Mouse (Mus musculus): ENCODE data around the gene Nrsn2. TPM values are rescaled to one million over a fixed set of nuclear protein-coding genes. Genes with fewer than 3 reads are reported as not detected.
"Not testable (repeated sequence)": the region's sequence is repeated elsewhere in the genome, so short reads cannot be mapped to it uniquely, and the experiment has no call there.

Gene Nrsn2
- polyA plus RNA-seq, 1 experiment from 2014 or later: not detected

DNA sequence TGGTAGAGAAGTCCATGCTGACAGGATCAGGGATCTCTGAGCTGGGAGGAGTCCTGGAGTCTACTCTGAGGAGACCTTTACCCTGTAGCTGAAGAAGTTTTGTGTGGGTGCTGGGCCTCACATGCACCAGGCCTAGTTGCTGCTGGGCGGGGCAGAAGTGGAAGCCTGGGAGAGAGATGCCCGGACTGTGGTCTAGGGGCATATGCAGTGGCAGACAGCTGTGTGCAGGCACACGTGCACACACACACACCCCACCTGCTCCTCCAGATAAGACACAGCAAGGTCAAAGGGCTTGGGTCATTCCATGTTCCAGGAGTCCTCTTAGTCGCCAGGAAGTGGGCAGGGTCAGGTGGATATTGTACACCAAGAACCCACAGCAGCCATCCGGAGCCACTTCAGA is 16.8 kb downstream of the Nrsn2 start:
- Histone ChIP-seq H3K4me1 (ENCODE audit: insufficient read depth, low read depth, low read length) (no peaks in the 10 kb centered on the region), H3K36me3 (ENCODE audit: insufficient read depth, low read length) (no peaks in the 10 kb centered on the region), H3K27me3 (replicated peaks; ENCODE audit: insufficient read depth, low read length) (no peaks in the 10 kb centered on the region), H3K4me3 (ENCODE audit: low read depth, low read length) (no peak overlapping the region), H3K9me3 (ENCODE audit: low read length) (no peaks in the 10 kb centered on the region), H3K9ac (replicated peaks; ENCODE audit: low read depth) (no peak overlapping the region), H3K4me2 (replicated peaks; ENCODE audit: low read depth, low read length) (no peak overlapping the region), H3K27ac (ENCODE audit: low read length) (peak overlapping the region; percentile 48; the same call in 1 of the 2 replicates)
- TF ChIP-seq CTCF (IDR thresholded peaks at IDR 0.05) (no peak), EP300 (IDR thresholded peaks at IDR 0.05) (no peak)
- DNase-seq (ENCODE audit: low spot score): peak; percentile 16
- no peak for ATAC-seq
- 34% methylated on average over 5 of the region's 5 CpGs for WGBS

DNA sequence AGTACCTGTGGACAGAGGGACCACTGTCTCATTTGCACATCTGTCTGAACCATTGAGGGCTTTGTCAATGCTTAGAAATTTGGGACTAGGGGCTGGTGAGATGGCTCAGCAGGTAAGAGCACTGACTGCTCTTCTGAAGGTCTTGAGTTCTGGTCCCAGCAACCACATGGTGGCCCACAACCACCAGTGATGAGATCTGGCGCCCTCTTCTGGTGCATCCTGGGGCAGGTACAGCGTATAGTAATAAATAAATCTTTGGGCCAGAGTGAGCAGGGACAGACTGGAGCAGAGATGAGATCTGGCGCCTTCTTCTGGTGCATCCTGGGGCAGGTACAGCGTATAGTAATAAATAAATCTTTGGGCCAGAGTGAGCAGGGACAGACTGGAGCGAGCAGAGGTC is 17.5 kb downstream of the Nrsn2 start:
- H3K27me3 ChIP-seq (replicated peaks; ENCODE audit: insufficient read depth, low read length); H3K4me3 ChIP-seq (ENCODE audit: low read depth, low read length); H3K9me3 ChIP-seq (ENCODE audit: low read length); H3K27ac ChIP-seq (ENCODE audit: low read length); H3K36me3 ChIP-seq (ENCODE audit: insufficient read depth, low read length); H3K4me2 ChIP-seq (replicated peaks; ENCODE audit: low read depth, low read length); ATAC-seq; H3K9ac ChIP-seq (replicated peaks; ENCODE audit: low read depth); H3K4me1 ChIP-seq (ENCODE audit: insufficient read depth, low read depth, low read length); DNase-seq (ENCODE audit: low spot score): not testable (repeated sequence)
- TF ChIP-seq CTCF (IDR thresholded peaks at IDR 0.05): peak; percentile 43; the same call in 1 of the 2 replicates
- 76% methylated on average over 5 of the region's 5 CpGs for WGBS

DNA sequence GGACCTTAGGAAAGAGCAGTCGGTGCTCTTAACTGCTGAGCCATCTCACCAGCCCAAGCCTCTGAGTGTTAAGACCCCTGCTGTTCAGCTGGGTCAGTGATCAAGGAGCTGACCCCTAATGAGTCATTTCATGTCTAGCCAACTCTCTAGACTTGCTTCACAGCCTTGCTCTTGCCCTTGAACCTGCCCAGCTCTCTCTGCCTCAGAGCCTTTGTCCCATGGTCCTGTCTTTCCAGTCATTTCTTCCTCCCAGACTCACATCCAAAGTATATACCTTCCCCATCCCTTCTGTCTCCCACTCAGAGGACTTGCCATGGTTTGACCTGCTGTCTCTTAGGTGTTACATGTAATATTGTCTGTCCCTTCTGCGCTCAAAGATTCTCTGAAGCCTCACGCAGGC is 19.2 kb downstream of the Nrsn2 start:
- H3K9me3 ChIP-seq (ENCODE audit: low read length): no peaks in the 10 kb centered on the region
- no peak overlapping the region for H3K4me3 ChIP-seq (ENCODE audit: low read depth, low read length)
- no peak for ATAC-seq
- no peak for DNase-seq (ENCODE audit: low spot score)
- H3K27me3 ChIP-seq (replicated peaks; ENCODE audit: insufficient read depth, low read length): no peaks in the 10 kb centered on the region
- H3K4me1 ChIP-seq (ENCODE audit: insufficient read depth, low read depth, low read length): no peaks in the 10 kb centered on the region
- H3K9ac ChIP-seq (replicated peaks; ENCODE audit: low read depth): no peak overlapping the region
- no peaks in the 10 kb centered on the region for H3K36me3 ChIP-seq (ENCODE audit: insufficient read depth, low read length)
- H3K27ac ChIP-seq (ENCODE audit: low read length): no peak overlapping the region
- no peak overlapping the region for H3K4me2 ChIP-seq (replicated peaks; ENCODE audit: low read depth, low read length)
- 86% methylated on average over 3 of the region's 3 CpGs for WGBS
- TF ChIP-seq EP300 (IDR thresholded peaks at IDR 0.05): no peak
- no peak for TF ChIP-seq CTCF (IDR thresholded peaks at IDR 0.05)

- Histone ChIP-seq H3K4me2 (replicated peaks; ENCODE audit: low read depth, low read length) (no peak overlapping the region), H3K4me3 (ENCODE audit: low read depth, low read length) (no peak overlapping the region), H3K27ac (ENCODE audit: low read length) (no peak overlapping the region), H3K27me3 (replicated peaks; ENCODE audit: insufficient read depth, low read length) (no peaks in the 10 kb centered on the region), H3K9me3 (ENCODE audit: low read length) (no peaks in the 10 kb centered on the region), H3K36me3 (ENCODE audit: insufficient read depth, low read length) (no peaks in the 10 kb centered on the region), H3K4me1 (ENCODE audit: insufficient read depth, low read depth, low read length) (0 out of 2 replicates have a peak, but pooled peaks cover 5% of the 10 kb centered on the region), H3K9ac (replicated peaks; ENCODE audit: low read depth) (no peak overlapping the region)
- peak; percentile 79 for ATAC-seq
- WGBS: 78% methylated on average over 8 of the region's 8 CpGs
- peak; percentile 90 for DNase-seq (ENCODE audit: low spot score)
- TF ChIP-seq CTCF (IDR thresholded peaks at IDR 0.05) (no peak), EP300 (IDR thresholded peaks at IDR 0.05) (peak; percentile 31; the same call in 1 of the 2 replicates)
Measured at GRCm38 (mm10) chr2:152349842-152350540, 26.4 kb downstream of the Nrsn2 start.

- Histone ChIP-seq H3K27me3 (replicated peaks; ENCODE audit: insufficient read depth, low read length) (no peaks in the 10 kb centered on the region), H3K36me3 (ENCODE audit: insufficient read depth, low read length) (no peaks in the 10 kb centered on the region), H3K4me3 (ENCODE audit: low read depth, low read length) (no peak overlapping the region), H3K4me1 (ENCODE audit: insufficient read depth, low read depth, low read length) (0 out of 2 replicates have a peak, but pooled peaks cover 5% of the 10 kb centered on the region), H3K9ac (replicated peaks; ENCODE audit: low read depth) (no peak overlapping the region), H3K27ac (ENCODE audit: low read length) (no peak overlapping the region), H3K9me3 (ENCODE audit: low read length) (no peaks in the 10 kb centered on the region), H3K4me2 (replicated peaks; ENCODE audit: low read depth, low read length) (no peak overlapping the region)
- no peak for TF ChIP-seq CTCF (IDR thresholded peaks at IDR 0.05)
- TF ChIP-seq EP300 (IDR thresholded peaks at IDR 0.05): no peak
- ATAC-seq (no peak), DNase-seq (ENCODE audit: low spot score) (no peak)
- 84% methylated on average over 6 of the region's 6 CpGs for WGBS
Measured at GRCm38 (mm10) chr2:152349205-152349604, 27.2 kb downstream of the Nrsn2 start.

GRCm38 (mm10) chr2:152347722-152348121 is 28.7 kb downstream of the Nrsn2 start:
- ATAC-seq: no peak
- 76% methylated on average over 2 of the region's 2 CpGs for WGBS

More at GRCm38 (mm10) chr2:152347722-152348121, 28.7 kb downstream of the Nrsn2 start:
- no peak for TF ChIP-seq EP300 (IDR thresholded peaks at IDR 0.05)
- TF ChIP-seq CTCF (IDR thresholded peaks at IDR 0.05): no peak
- Histone ChIP-seq H3K36me3 (ENCODE audit: insufficient read depth, low read length) (no peaks in the 10 kb centered on the region), H3K4me2 (replicated peaks; ENCODE audit: low read depth, low read length) (no peak overlapping the region), H3K27ac (ENCODE audit: low read length) (no peak overlapping the region), H3K4me3 (ENCODE audit: low read depth, low read length) (no peak overlapping the region), H3K9ac (replicated peaks; ENCODE audit: low read depth) (no peak overlapping the region), H3K9me3 (ENCODE audit: low read length) (no peaks in the 10 kb centered on the region), H3K4me1 (ENCODE audit: insufficient read depth, low read depth, low read length) (0 out of 2 replicates have a peak, but pooled peaks cover 5% of the 10 kb centered on the region), H3K27me3 (replicated peaks; ENCODE audit: insufficient read depth, low read length) (no peaks in the 10 kb centered on the region)
- no peak for DNase-seq (ENCODE audit: low spot score)

Data from lung, postnatal 0 days (tissue).